Mouse (Mus musculus) left cerebral cortex, adult 11 months (tissue): ENCODE results near the gene Pacsin1.
"Not testable (repeated sequence)": the region's sequence is repeated elsewhere in the genome, so short reads cannot be mapped to it uniquely, and the experiment has no call there.

ENCODE experiments used
- DNase-seq: peaks from one replicate; pipeline ENCODE4 v3.0.0; 2022; ENCODE audit warnings: low spot score

Pacsin1 gene

DNA sequence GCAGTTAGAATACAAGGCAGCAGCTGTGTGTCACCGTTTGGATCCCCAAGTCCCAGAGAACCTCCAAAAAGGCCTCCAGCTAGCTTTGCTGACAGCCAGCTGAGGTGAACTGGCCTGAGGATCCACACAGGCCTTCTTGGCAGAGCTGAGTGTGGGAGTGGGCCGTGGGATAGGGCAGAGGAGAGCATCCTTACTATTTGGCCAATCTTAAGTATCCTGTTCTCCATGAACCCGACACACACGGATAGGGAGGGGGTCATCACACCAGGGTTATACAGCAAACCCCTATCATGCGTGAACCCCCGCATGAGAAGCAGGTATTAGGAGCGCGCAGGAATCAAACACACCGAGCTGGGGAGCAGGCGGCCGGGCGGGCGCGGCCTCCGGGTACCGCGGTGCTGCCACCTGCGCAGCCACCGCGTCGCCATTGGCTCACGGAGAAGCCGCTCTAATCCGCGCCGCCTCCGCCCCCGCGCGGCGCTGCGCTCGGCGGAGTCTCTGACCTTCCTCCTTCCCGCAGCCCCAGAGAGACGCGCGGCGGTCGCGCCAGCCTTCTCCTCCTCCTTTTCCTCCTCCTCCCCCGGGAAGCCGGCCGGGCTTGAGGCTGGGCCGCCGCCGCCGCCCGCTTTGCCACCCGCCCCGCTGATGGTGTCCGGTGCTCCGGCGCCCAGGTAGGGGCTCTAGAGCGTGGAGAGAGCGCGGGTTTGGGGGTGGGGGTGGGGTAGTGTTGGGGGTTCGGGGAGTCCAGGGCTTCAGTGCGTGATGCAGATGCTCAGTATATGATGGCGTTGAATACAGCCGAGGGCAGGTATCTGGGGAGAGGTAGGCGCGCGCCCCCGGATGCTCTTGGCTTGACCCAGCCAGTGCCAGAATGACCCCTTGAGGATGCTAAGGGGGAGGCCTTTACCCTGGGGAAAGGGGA is at the start of gene Pacsin1:
TSS of gene Pacsin1 (plus strand) at position 421 of the 922 bp plus-strand sequence.
- peak; percentile 68 for DNase-seq

DNA sequence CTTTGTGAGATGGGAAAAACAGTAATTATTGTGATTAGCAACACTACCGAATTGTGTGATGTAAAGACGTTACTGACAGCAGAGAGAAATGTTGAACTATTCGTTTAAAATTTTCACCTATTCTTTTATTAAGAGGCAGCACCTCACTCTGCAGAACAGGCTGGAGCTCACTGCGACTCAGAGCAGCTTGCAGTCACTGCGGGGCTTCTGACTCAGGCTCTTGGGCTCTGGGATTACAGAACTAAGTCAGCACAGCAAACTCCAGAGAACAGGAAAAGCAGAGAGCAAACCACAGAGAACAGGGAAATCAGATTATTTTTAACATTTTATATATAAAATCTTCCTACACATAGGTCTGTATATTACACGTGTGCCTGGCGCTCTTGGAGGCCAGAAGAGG is 45.7 kb upstream of the Pacsin1 start:
- DNase-seq, result no peak

GRCm38 (mm10) chr17:27610679-27611518 is 44.4 kb upstream of the Pacsin1 start:
- peak; percentile 73 for DNase-seq

DNA sequence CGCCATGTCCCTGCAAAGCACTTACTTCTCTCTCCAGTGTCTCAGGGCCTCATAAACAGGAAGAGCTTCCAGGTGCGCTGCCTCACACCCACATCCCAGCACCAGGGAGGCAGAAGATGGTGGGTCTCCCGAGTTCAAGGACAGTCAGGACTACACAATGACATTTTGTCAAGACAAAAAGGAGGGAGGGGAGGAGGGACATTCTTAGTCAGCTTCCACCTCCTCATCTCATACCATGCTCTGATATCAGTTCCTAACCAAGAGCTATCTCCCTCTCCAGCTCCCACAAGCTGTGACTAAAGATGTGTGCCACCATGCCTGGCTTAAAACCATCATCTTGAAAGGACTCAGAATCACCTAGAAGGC is 43.8 kb upstream of the Pacsin1 start:
- no peak for DNase-seq

DNA sequence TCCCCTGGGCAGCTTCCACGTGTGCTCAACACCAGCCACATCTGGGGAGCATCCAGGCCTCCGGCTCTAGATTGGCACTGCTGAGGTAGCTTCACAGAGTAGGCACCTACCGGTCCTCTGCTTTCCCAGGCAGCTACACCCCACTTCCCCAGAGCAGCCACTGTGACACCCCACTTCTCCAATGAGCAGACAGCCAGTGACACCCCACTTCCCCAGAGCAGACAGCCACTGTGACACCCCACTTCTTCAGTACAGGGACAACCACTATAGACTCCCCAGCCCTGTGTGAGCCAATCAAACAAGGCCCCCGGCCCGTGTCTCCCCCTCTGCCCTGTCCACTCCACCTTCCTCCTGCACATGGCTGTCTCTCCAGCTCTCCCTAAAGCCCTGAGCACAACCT is 43.3 kb upstream of the Pacsin1 start:
- DNase-seq, result no peak

DNA sequence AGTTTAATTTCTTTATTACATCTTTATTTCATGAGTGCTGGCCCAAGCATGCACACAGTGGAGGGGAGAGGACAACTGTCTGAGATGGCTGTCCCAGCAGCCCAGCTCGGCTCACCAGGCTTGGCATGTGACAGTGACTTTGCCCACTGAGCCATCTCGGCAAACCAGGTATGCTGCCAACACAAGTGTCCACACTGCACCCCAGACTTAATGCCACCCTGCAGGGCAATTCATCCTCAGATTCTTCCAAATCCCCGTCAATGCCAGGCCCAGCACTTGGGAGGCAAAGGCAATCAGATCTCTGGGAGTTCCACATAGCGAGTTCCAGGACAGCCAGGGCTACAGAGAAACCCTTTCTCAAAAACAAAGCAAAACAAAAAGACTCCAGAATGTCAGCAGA is 42.3 kb upstream of the Pacsin1 start:
- DNase-seq, result no peak

- no peak for DNase-seq
Measured at GRCm38 (mm10) chr17:27615388-27615787, 39.9 kb upstream of the Pacsin1 start.

- no peak for DNase-seq
Measured at GRCm38 (mm10) chr17:27621161-27621560, 34.1 kb upstream of the Pacsin1 start.

DNA sequence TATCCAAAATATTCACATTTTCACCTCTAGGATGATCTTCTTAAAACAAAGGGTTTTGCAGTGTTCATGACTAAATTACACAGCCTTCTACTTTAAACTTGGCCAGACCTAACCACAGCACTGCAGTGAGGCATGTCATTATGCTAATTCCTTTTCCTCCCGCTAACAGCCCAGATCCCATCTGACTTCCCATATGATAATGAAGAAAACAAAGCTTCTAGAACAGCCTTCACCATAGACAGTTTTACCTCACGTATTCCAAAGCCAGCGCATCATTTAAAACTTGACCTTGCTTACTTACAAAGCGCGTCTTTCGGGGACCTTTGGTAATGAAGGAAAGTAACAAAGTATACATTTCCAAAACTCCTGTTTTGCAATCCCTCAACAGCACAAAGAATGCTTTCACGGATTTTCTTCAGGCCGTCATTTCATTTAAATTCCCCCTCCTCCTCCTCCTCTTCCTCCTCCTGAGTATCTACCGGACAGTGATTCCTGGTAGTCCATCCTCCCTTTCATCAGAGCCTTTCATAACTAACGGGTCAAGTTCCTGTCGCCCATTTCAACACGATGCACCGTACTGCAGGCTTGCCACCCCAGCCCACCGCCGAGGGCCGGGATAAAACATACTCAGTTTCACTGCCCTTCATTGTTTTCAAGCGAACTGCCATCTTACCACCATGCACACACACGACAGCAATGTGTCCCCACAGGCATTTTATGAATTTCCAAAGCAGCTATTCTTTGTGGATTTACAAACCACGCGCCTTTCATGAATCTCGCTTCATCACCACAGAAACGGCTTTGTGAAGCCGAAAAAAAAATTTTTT is 33.4 kb upstream of the Pacsin1 start:
- DNase-seq, result no peak

DNA sequence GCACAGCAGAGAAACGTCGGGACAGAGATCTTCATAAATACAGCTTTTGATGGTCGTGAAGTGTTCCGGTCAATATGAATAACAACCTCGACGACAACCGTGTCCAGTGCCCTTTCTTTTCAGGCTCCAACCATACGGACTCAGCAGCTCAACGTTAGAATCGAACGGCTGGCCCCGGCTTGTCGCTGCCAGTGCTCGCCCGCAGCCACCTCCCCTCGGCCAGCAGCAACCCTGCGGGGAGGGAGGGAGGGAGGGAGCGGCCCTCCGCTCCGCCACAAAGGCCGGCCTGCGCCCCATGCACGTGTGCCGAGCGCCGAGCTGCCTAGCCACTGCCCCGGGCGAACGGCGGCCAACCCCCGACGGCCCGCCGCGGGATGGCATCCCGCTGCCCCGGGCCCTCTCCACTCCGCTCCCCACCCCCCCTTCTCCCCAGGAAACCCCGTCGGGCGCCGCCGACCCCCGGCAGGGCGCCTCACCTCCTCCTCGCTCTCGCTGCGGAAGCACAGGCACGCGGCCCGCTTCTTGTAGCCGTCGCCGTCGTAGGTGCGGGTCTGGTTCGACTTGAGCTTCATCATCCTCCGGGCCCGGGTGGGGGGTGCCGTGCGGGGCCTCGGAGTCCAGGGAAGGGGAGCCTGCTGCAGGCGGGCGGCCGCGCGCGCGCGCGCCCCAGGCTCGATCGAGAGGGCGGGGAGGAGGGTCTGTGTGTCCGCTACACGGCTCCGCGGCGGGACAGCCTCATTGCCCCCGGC is 32.5 kb upstream of the Pacsin1 start:
- no peak for DNase-seq

DNA sequence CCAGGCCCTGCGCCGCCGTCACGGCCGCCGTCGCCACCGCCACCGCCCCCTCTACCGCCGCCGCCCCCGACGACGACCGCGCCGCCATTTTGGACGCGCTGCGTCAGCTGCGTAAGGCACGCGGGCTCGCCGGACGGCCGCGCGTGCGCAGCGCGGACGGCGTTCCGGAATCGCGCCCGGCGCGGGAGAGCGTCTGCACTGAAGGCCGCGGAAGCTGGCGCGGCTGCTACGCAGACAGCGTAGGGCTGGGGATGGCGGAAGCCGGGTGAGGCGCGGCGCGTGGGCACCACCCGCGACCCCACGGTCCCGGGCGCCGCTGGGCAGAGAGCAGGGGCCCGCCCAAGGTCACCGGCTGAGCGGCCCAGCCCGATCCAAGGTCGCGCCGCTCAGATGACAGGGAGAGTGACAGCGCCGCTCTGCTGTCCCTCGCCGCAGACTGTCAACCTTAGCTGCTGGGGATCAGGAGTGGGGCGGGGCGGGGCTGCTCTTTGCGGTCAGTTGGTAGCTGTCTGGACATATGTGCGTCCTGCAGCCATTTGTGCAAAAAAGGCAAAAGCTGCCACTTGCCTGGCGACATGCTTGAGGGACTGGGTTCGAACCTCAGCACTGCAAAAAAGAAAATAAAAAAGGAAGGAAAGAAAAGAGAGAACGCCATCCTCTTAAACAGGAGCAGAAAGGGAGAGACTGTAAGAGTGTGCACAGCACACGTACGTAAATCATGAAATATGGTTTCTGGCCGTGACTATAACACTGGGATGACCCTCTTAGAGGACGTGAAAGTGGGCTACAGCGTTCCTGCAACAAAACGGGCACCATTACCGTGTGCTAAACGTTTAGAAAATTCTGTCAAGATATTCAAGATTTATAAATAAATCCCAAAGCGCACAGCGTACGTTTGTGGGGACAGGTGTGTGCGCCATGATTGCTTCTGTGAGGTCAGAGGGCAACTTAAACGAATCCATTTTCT is 31.7 kb upstream of the Pacsin1 start, which contains the start of gene Nudt3:
TSS of gene Nudt3 (minus strand) at position 136 of the 967 bp plus-strand sequence.
- DNase-seq, result peak; percentile 75

- no peak for DNase-seq
Measured at GRCm38 (mm10) chr17:27625455-27626251, 29.7 kb upstream of the Pacsin1 start.

DNA sequence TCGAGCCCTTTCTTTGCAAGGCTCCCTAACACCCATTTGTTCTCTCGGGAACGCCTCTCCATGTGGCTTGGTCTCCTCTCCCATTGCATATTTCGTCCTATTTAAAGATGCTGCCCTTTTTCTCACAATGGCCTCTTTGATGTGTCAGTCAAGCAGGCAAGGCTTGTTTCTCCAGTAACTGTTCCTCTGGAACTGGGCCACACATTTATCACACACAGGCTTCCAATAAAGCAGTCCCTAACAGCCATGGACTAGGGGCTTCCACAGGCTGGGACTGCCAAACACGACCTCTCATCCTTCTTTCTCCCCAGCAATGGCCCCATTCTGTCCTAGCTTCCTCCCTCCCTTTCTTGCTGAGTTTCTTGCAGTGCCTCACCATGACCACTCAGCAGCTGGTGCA is 28.6 kb upstream of the Pacsin1 start:
- DNase-seq, result no peak

GRCm38 (mm10) chr17:27627451-27627850 is 27.9 kb upstream of the Pacsin1 start:
- DNase-seq, result no peak

DNA sequence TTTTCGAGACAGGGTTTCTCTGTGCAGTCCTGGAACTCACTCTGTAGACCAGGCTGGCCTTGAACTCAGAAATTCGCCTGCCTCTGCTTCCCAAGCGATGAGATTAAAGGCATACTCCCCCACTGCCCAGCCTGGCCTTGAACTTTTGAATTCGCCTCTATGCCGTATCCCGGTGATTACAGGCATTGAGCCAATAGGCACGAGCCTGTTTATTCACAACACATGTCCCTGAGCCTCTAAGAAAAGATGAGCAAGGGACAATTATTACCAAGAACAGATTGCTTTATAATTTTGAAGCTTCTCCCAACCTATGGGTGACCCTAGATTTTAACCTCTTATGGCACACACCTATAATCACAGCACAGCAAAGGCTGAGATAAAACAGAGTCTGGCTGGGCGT is 26.9 kb upstream of the Pacsin1 start:
- no peak for DNase-seq

DNA sequence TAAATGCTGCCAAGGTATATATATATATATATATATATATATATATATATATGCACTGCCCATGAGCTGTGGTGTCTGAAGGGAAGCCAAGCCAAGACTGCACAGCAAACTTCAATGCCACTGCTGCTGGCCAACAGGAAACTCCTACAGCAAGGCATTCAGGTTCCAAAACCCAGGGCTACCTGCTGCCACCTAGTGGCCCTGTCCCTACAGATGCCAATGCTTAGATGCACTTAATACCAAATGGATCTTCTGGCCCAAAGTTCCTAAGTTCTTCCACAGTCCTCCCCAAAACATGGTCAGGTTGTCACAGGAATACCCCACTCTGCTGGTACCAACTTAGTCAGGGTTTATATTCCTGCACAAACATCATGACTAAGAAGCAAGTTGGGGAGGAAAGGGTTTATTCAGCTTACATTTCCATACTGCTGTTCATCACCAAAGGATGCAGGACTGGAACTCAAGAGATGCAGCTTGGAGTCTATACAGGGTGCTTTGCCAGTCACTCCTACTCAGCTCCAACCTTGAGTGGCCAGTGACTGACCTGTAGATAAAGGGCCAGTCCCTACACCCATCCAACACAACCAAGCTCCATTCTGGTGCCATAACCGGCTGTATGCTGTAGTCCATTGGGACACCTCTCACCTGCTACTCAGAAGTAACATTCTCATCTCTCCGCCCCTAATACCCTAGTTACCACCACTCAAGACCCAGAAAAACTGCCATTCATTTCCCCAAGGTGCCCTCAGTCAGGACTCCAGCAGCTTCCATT is 25.9 kb upstream of the Pacsin1 start:
- peak; percentile 70 for DNase-seq

GRCm38 (mm10) chr17:27634871-27635574 is 20.3 kb upstream of the Pacsin1 start, which contains the start of gene RPS10-NUDT3:
TSS of gene RPS10-NUDT3 (minus strand) at chr17:27635222.
- peak; percentile 81 for DNase-seq

DNA sequence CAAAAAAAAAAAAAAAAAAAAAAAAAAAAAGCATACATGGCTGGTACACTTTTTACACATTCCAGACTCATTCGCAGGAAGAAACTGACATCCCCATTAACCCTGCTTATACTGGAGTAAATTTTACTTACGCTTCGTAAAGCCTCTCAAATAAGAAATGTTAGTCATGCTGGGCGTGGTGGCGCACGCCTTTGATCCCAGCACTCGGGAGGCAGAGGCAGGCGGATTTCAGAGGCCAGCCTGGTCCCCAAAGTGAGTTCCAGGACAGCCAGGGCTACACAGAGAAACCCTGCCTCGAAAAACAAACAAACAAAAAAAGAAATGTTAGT is 19.8 kb upstream of the Pacsin1 start:
- not testable (repeated sequence) for DNase-seq
